Mouse (Mus musculus): Measurements from ENCODE around the gene Krt90. TPM values are rescaled to one million over a fixed set of nuclear protein-coding genes. Genes with fewer than 3 reads are reported as not detected.
"Not testable (repeated sequence)": the region's sequence is repeated elsewhere in the genome, so short reads cannot be mapped to it uniquely, and the experiment has no call there.

Krt90 gene
- polyA plus RNA-seq, 1 experiment from 2014 or later: 0.19 TPM

GRCm38 (mm10) chr15:101550567-101550966 lies 12.2 kb downstream of the Krt90 start, which contains the start of gene Krt82:
Krt82 (minus strand) TSS chr15:101550667.
- 83% methylated on average over 7 of the region's 7 CpGs for WGBS
- ATAC-seq (ENCODE audit: insufficient read depth, low FRiP score, low read depth): no peak
- H3K27ac ChIP-seq: no peak within 1 kb of the TSS
- no peak within 1 kb of the TSS for H3K4me3 ChIP-seq (replicated peaks)
- no peaks in the 10 kb centered on the region for H3K9me3 ChIP-seq
- peaks cover 11% of the 10 kb centered on the region; the same call in 1 of the 2 replicates for H3K27me3 ChIP-seq (replicated peaks)
- peaks cover 7% of the 10 kb centered on the region for H3K4me1 ChIP-seq
- no peak within 1 kb of the TSS for H3K9ac ChIP-seq
- no peaks in the 10 kb centered on the region for H3K36me3 ChIP-seq
- H3K4me2 ChIP-seq: no peak within 1 kb of the TSS

- H3K27ac ChIP-seq: no peak overlapping the region
- WGBS: 67% methylated on average over 3 of the region's 3 CpGs
Observed at GRCm38 (mm10) chr15:101544478-101544877, 18.3 kb downstream of the Krt90 start.

GRCm38 (mm10) chr15:101542543-101542942 lies 20.2 kb downstream of the Krt90 start:
- peaks cover 3% of the 10 kb centered on the region; the same call in 1 of the 2 replicates for H3K4me1 ChIP-seq
- H3K36me3 ChIP-seq: no peaks in the 10 kb centered on the region
- H3K9me3 ChIP-seq: no peaks in the 10 kb centered on the region
- no peak overlapping the region for H3K4me2 ChIP-seq
- no peak for ATAC-seq (ENCODE audit: insufficient read depth, low FRiP score, low read depth)
- H3K4me3 ChIP-seq (replicated peaks): no peak overlapping the region
- no peak overlapping the region for H3K27ac ChIP-seq
- no peak overlapping the region for H3K9ac ChIP-seq
- WGBS: 72% methylated on average over 9 of the region's 9 CpGs
- no peaks in the 10 kb centered on the region for H3K27me3 ChIP-seq (replicated peaks)

More at GRCm38 (mm10) chr15:101544478-101544877, 18.3 kb downstream of the Krt90 start:
- Histone ChIP-seq H3K9me3 (no peaks in the 10 kb centered on the region), H3K4me1 (no peaks in the 10 kb centered on the region), H3K9ac (no peak overlapping the region), H3K36me3 (no peaks in the 10 kb centered on the region), H3K4me3 (replicated peaks) (no peak overlapping the region), H3K4me2 (no peak overlapping the region), H3K27me3 (replicated peaks) (no peaks in the 10 kb centered on the region)
- no peak for ATAC-seq (ENCODE audit: insufficient read depth, low FRiP score, low read depth)

GRCm38 (mm10) chr15:101538580-101538900 lies 24.2 kb downstream of the Krt90 start:
- H3K27me3 ChIP-seq (replicated peaks): no peaks in the 10 kb centered on the region
- H3K27ac ChIP-seq: no peak overlapping the region
- no peak for ATAC-seq (ENCODE audit: insufficient read depth, low FRiP score, low read depth)
- H3K4me3 ChIP-seq (replicated peaks): no peak overlapping the region
- no peak overlapping the region for H3K9ac ChIP-seq
- 38% methylated on average over 4 of the region's 4 CpGs for WGBS
- no peaks in the 10 kb centered on the region for H3K36me3 ChIP-seq
- no peaks in the 10 kb centered on the region for H3K9me3 ChIP-seq
- no peak overlapping the region for H3K4me2 ChIP-seq
- peaks cover 3% of the 10 kb centered on the region; the same call in 1 of the 2 replicates for H3K4me1 ChIP-seq

GRCm38 (mm10) chr15:101537864-101538579 lies 24.7 kb downstream of the Krt90 start:
- no peak overlapping the region for H3K4me2 ChIP-seq
- H3K27ac ChIP-seq: no peak overlapping the region
- no peaks in the 10 kb centered on the region for H3K9me3 ChIP-seq
- H3K4me1 ChIP-seq: peaks cover 3% of the 10 kb centered on the region; the same call in 1 of the 2 replicates
- H3K27me3 ChIP-seq (replicated peaks): no peaks in the 10 kb centered on the region
- WGBS: 38% methylated on average over 7 of the region's 7 CpGs
- ATAC-seq (ENCODE audit: insufficient read depth, low FRiP score, low read depth): no peak
- no peak overlapping the region for H3K9ac ChIP-seq
- no peak overlapping the region for H3K4me3 ChIP-seq (replicated peaks)
- no peaks in the 10 kb centered on the region for H3K36me3 ChIP-seq

GRCm38 (mm10) chr15:101536054-101536850 lies 26.5 kb downstream of the Krt90 start:
- WGBS: 59% methylated on average over 9 of the region's 9 CpGs
- H3K4me1 ChIP-seq: peaks cover 3% of the 10 kb centered on the region; the same call in 1 of the 2 replicates
- no peak overlapping the region for H3K4me3 ChIP-seq (replicated peaks)
- H3K9me3 ChIP-seq: no peaks in the 10 kb centered on the region
- H3K4me2 ChIP-seq: no peak overlapping the region
- H3K27ac ChIP-seq: no peak overlapping the region
- no peak overlapping the region for H3K9ac ChIP-seq
- ATAC-seq (ENCODE audit: insufficient read depth, low FRiP score, low read depth): no peak
- no peaks in the 10 kb centered on the region for H3K36me3 ChIP-seq
- H3K27me3 ChIP-seq (replicated peaks): no peaks in the 10 kb centered on the region

- Histone ChIP-seq H3K27me3 (replicated peaks) (no peaks in the 10 kb centered on the region), H3K27ac (no peak within 1 kb of the TSS), H3K9me3 (no peaks in the 10 kb centered on the region), H3K36me3 (no peaks in the 10 kb centered on the region), H3K4me2 (no peak within 1 kb of the TSS), H3K4me1 (no peaks in the 10 kb centered on the region), H3K9ac (no peak within 1 kb of the TSS), H3K4me3 (replicated peaks) (no peak within 1 kb of the TSS)
- 84% methylated on average over 7 of the region's 7 CpGs for WGBS
- ATAC-seq (ENCODE audit: insufficient read depth, low FRiP score, low read depth): no peak
Observed at GRCm38 (mm10) chr15:101532720-101533119, 30.0 kb downstream of the Krt90 start, which contains the start of gene Krt84. Krt84 (minus strand) TSS chr15:101532820.

- H3K27ac ChIP-seq: no peak overlapping the region; the same call in 1 of the 2 replicates
- no peaks in the 10 kb centered on the region for H3K4me1 ChIP-seq
- H3K4me3 ChIP-seq (replicated peaks): no peak overlapping the region
- H3K9ac ChIP-seq: no peak overlapping the region
- no peaks in the 10 kb centered on the region for H3K27me3 ChIP-seq (replicated peaks)
- no peak overlapping the region for H3K4me2 ChIP-seq
- no peaks in the 10 kb centered on the region for H3K9me3 ChIP-seq
- WGBS: 63% methylated on average over 4 of the region's 4 CpGs
- no peaks in the 10 kb centered on the region for H3K36me3 ChIP-seq
- no peak for ATAC-seq (ENCODE audit: insufficient read depth, low FRiP score, low read depth)
Observed at GRCm38 (mm10) chr15:101522556-101523232, 40.1 kb downstream of the Krt90 start.

- H3K36me3 ChIP-seq: no peaks in the 10 kb centered on the region
- WGBS: 16% methylated on average over 2 of the region's 2 CpGs
- H3K4me2 ChIP-seq: no peak overlapping the region
- H3K27ac ChIP-seq: no peak overlapping the region
- no peak overlapping the region for H3K4me3 ChIP-seq (replicated peaks)
- no peak overlapping the region for H3K9ac ChIP-seq
- no peaks in the 10 kb centered on the region for H3K4me1 ChIP-seq
- H3K9me3 ChIP-seq: no peaks in the 10 kb centered on the region
- H3K27me3 ChIP-seq (replicated peaks): no peaks in the 10 kb centered on the region
- ATAC-seq (ENCODE audit: insufficient read depth, low FRiP score, low read depth): no peak
Observed at GRCm38 (mm10) chr15:101519792-101520191, 43.0 kb downstream of the Krt90 start.

- 62% methylated on average over 2 of the region's 2 CpGs for WGBS
- H3K4me1 ChIP-seq; H3K4me3 ChIP-seq (replicated peaks); H3K27ac ChIP-seq; H3K9ac ChIP-seq; H3K27me3 ChIP-seq (replicated peaks); H3K9me3 ChIP-seq; H3K36me3 ChIP-seq; H3K4me2 ChIP-seq; ATAC-seq (ENCODE audit: insufficient read depth, low FRiP score, low read depth): not testable (repeated sequence)
Observed at GRCm38 (mm10) chr15:101517161-101517560, 45.6 kb downstream of the Krt90 start, which contains the start of gene Gm49425. Gm49425 (minus strand) TSS chr15:101517261.

GRCm38 (mm10) chr15:101508247-101508646 lies 54.5 kb downstream of the Krt90 start:
- Histone ChIP-seq H3K9ac (no peak overlapping the region), H3K36me3 (no peaks in the 10 kb centered on the region), H3K4me2 (no peak overlapping the region), H3K4me3 (replicated peaks) (no peak overlapping the region), H3K4me1 (no peaks in the 10 kb centered on the region), H3K27ac (no peak overlapping the region), H3K9me3 (no peaks in the 10 kb centered on the region), H3K27me3 (replicated peaks) (no peaks in the 10 kb centered on the region)
- 46% methylated on average over 9 of the region's 9 CpGs for WGBS
- ATAC-seq (ENCODE audit: insufficient read depth, low FRiP score, low read depth): no peak
